Mouse (Mus musculus) lung, embryonic 14.5 days (tissue): ENCODE measurements at regions not wholly inside any gene's neighbourhood (a gene's known extent, or its start where the extent isn't known, plus 50 kb on each side); places are given as distances from the start of the nearest gene placed in this dataset.

Experiments
- ATAC-seq: fragments of 200-750 bp; cut with Nextera tagmentation; 2 replicates; pipeline ENCODE4 v1.8.0; 2017; ENCODE audit warnings: mild to moderate bottlenecking, moderate TSS enrichment, moderate library complexity; ENCODE audit not compliant: insufficient read depth
- DNase-seq: peaks from one replicate; pipeline ENCODE4 v3.0.0-alpha.2; 2015
- H3K27ac ChIP-seq: fragments of 300-500 bp; sonication (generic); 2 replicates; pipeline ENCODE4 v1.5.1; 2014; ENCODE audit warnings: low read depth, mild to moderate bottlenecking, moderate library complexity
- H3K27me3 ChIP-seq: fragments of 300-500 bp; sonication (generic); 2 replicates; pipeline ENCODE4 v1.6.1; 2014; ENCODE audit warnings: low read length, control low read depth; ENCODE audit not compliant: insufficient read depth
- H3K36me3 ChIP-seq: fragments of 300-500 bp; sonication (generic); 2 replicates; pipeline ENCODE4 v1.6.1; 2014; ENCODE audit warnings: control low read depth; ENCODE audit not compliant: insufficient read depth
- H3K4me1 ChIP-seq: fragments of 300-500 bp; sonication (generic); 2 replicates; pipeline ENCODE4 v1.6.1; 2014; ENCODE audit warnings: antibody characterized with exemption, control low read depth; ENCODE audit not compliant: insufficient read depth
- H3K4me2 ChIP-seq: fragments of 300-500 bp; sonication (generic); 2 replicates; pipeline ENCODE4 v1.6.1; 2014; ENCODE audit warnings: mild to moderate bottlenecking
- H3K4me3 ChIP-seq: fragments of 300-500 bp; sonication (generic); 2 replicates; pipeline ENCODE4 v1.5.1; 2014; ENCODE audit warnings: low read depth, low read length
- H3K9ac ChIP-seq: fragments of 300-500 bp; sonication (generic); 2 replicates; pipeline ENCODE4 v1.6.1; 2014
- H3K9me3 ChIP-seq: fragments of 300-500 bp; sonication (generic); 2 replicates; pipeline ENCODE4 v1.6.1; 2016; ENCODE audit warnings: low read depth, low read length, control low read depth
- CTCF ChIP-seq: IDR thresholded peaks from 2 replicates; pipeline ENCODE4 v1.5.1; 2016; ENCODE audit warnings: antibody characterized with exemption, low read depth
- WGBS: fragments of 180-500 bp; shearing (Covaris S2); extraction: QIAGEN DNeasy Blood & Tissue Kit; methylation state at CpG from one replicate; pipeline ENCODE4 v1.1.7; 2014; 5-methylcytosine and 5-hydroxymethylcytosine counted together

- Histone ChIP-seq H3K36me3 (no peaks in the 10 kb centered on the region), H3K27me3 (no peaks in the 10 kb centered on the region), H3K4me1 (no peaks in the 10 kb centered on the region), H3K4me3 (no peak overlapping the region), H3K27ac (no peak overlapping the region), H3K9me3 (no peaks in the 10 kb centered on the region), H3K4me2 (no peak overlapping the region), H3K9ac (no peak overlapping the region)
- WGBS = 67% methylated on average over 2 of the region's 2 CpGs
- DNase-seq (peak; percentile 1), ATAC-seq (no peak)
- TF ChIP-seq CTCF = no peak
Measured at GRCm38 (mm10) chr8:7594436-7594835, 1066.6 kb downstream of the Efnb2 start.

GRCm38 (mm10) chr8:7575641-7576040 is 1085.4 kb downstream of the Efnb2 start:
- H3K4me3 ChIP-seq = no peak overlapping the region
- no peaks in the 10 kb centered on the region for H3K9me3 ChIP-seq
- no peak overlapping the region for H3K27ac ChIP-seq
- H3K9ac ChIP-seq = no peak overlapping the region
- no peaks in the 10 kb centered on the region for H3K4me1 ChIP-seq
- ATAC-seq = no peak
- H3K36me3 ChIP-seq = no peaks in the 10 kb centered on the region
- no peak overlapping the region for H3K4me2 ChIP-seq
- DNase-seq = no peak
- 70% methylated on average over 3 of the region's 3 CpGs for WGBS
- no peak for TF ChIP-seq CTCF
- H3K27me3 ChIP-seq = no peaks in the 10 kb centered on the region

GRCm38 (mm10) chr8:7560645-7561044 is 1100.4 kb downstream of the Efnb2 start:
- Histone ChIP-seq H3K9me3 (no peaks in the 10 kb centered on the region), H3K4me2 (no peak overlapping the region), H3K27ac (no peak overlapping the region), H3K36me3 (no peaks in the 10 kb centered on the region), H3K4me1 (no peaks in the 10 kb centered on the region), H3K4me3 (no peak overlapping the region), H3K27me3 (no peaks in the 10 kb centered on the region), H3K9ac (no peak overlapping the region)
- no peak for TF ChIP-seq CTCF
- ATAC-seq (no peak), DNase-seq (no peak)
- WGBS = 61% methylated on average over 2 of the region's 2 CpGs

GRCm38 (mm10) chr8:7554756-7555155 is 1106.3 kb downstream of the Efnb2 start:
- H3K27me3 ChIP-seq = no peaks in the 10 kb centered on the region
- no peak overlapping the region for H3K4me3 ChIP-seq
- H3K36me3 ChIP-seq = no peaks in the 10 kb centered on the region
- 28% methylated on average over 3 of the region's 3 CpGs for WGBS
- ATAC-seq (no peak), DNase-seq (peak; percentile 2)
- H3K9ac ChIP-seq = no peak overlapping the region
- H3K9me3 ChIP-seq = no peaks in the 10 kb centered on the region
- no peak overlapping the region for H3K4me2 ChIP-seq
- H3K4me1 ChIP-seq = no peaks in the 10 kb centered on the region
- no peak overlapping the region for H3K27ac ChIP-seq
- TF ChIP-seq CTCF = no peak
